Mouse (Mus musculus): ENCODE measurements at regions not wholly inside any gene's neighbourhood (a gene's known extent, or its start where the extent isn't known, plus 50 kb on each side); places are given as distances from the start of the nearest gene placed in this dataset.

DNA sequence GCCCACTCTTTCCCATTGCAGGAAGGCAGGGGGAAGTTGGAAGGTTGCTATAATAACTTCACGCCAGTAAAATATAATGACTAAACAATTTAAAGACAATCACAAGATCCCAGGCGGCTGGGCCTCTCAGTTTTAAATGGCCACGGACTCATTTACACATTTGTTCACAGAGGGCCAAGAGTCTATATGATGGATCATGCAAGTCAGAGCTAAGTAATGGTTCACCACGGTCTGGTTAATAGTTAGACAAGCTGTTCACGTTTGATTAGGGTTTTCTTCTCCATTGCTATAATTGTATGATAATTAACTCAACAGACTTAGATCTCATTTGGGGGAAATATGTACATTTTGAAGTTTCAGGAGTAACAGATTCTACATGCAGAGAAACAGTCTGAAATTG lies 170.0 kb downstream of the Ppargc1a start:
- no peak for DNase-seq (ENCODE audit: low spot score)

DNA sequence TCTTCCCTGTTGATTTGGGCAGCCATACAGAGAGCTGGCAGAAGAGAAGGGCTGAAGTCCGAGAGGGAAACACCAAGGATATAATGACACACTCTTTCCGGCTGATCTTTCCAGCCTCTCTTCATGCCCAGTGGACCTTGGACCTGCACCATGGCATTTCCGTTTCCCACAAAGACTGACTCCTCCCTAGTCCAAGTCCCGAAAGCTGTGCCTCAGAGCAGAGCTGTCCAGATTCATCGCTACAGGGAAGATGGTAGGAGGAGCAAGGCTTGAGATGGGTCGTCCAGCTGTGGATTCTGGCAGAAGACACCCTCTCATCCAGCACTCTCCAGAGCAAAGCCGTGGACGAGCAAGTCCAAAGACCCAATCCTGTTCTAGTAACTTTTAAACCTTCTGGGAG lies 176.2 kb downstream of the Ppargc1a start:
- DNase-seq (ENCODE audit: low spot score) = no peak

DNA sequence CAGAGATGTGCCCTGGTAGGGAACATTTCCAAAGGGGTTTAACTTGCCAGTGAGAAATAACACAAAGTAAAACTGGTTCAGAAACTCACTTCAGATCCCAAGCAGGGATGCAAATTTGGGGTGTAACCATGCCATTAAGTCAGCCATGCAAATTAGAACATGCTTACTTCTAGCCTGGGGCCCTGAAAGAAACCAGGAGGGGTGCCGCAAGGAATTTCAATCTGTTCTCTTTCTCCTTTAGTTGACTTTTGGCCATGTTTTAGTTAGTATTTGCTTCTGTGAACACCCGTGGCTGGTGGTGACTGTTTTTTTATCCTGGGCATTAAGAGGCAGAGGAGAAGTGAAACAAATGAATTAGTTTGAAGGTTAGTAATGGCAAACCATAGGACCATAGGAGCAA lies 179.8 kb downstream of the Ppargc1a start:
- DNase-seq (ENCODE audit: low spot score) = no peak

DNA sequence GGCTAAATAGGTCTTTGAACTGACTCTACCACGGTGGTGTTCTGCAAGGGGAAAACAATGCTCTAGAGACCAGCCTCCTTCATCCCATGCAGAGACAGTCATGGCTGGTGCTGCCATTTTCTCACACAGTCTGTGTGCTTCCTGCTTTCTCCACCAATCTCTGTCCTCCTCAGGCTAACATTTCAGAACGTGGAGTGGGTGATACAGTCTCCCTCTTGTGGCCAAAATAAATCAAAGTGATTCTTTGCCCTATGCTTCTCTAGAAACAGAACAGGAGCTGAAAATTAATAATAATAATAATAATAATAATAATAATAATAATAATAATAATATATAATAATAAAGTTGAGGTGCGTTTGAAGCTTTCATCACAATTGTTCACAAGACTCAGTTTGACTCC lies 181.1 kb downstream of the Ppargc1a start:
- DNase-seq (ENCODE audit: low spot score) = no peak

DNA sequence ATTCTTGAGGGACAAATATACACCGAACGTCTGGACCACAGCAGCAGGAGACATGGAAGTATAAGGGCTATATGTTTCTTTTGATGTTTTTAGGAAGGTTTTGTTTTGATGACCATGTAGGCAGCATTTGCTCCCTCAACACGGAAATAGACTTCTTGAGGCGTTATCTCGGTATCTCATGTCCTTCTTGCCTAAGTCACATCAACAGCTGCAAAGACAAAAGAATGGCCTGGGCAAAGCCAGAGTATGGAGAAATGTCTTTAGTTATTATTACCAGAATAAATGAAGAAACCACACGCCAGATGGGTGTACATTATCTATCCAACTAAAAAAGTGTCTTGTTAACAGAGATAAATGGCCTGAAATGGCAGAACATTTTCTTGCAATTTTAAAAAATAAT lies 183.2 kb downstream of the Ppargc1a start:
- no peak for DNase-seq (ENCODE audit: low spot score)

DNA sequence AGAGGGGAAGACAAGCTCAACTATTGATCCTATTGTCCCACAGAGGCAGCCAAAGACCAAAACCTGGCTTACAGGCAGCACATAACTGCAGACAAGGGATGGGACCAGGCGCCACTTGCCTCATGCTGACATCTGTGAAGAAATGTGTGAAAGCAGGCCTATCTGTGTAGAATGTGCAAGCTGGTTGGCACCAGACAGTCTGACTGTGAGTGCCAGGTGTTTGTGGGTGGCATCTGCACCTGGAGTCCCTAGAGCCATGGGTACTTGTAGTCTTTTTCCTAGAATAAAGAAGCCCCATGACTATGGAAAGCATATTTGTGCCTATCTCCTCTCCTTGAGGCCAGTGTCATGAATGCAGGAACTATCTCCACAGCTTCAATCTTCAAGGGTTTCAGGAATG lies 208.4 kb downstream of the Ppargc1a start:
- no peak for DNase-seq (ENCODE audit: low spot score)

DNA sequence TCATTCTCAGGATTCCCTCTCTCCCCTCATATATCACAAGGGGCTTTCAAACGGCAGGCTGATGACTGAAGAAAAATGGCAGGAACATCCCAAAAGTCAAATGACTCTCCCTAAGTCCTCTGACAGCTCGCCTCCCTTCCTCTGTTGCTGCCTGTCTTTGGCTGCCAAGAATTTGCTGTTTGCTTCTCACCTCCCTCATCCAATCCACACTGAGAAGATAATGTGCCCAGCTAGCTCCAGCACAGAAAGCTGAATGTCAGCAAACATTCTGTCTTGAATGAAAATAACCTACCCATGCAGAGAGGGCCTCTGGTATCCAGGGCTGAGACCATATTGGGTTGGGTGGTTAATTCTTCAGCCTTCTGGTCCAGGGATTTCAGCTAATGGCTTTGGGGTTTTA lies 219.3 kb downstream of the Ppargc1a start:
- no peak for DNase-seq (ENCODE audit: low spot score)

DNA sequence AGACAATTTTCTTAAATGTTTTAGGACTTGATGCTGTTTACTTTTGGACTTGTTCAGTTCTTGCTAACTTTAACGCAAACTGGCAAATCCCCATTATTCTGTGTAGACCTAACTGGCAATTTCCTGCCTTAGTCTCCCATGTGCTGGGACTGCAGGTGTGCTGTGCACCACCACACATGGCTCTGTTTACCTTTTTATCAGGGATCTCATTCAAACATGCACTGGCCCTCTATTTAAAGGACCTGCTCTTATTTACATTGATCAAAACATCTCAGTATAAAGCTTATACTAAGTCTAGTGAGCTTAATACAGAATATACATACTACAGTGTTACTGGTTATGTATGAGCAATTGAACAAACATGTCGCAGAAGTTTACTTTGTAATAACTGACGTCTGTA lies 238.4 kb downstream of the Ppargc1a start:
- no peak for DNase-seq (ENCODE audit: low spot score)

DNA sequence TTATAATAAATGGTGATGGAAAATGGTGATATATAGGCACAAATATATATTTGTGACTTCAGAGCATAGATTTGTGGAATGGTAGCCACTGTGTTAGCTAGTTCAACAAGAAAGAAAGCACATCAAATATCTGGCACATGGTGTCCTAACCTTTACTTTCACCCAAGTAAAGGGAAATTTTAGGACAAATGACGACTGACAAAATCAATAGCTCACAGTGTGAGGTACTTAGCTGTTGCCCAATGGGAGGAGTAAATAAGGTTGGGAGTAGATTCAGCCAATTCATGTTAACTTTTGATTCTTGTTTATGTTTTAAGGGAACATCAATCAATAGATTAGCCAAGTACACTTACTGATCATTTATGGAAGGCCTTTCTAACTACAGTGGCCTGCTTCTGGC lies 278.3 kb downstream of the Ppargc1a start:
- no peak for DNase-seq (ENCODE audit: low spot score)

DNA sequence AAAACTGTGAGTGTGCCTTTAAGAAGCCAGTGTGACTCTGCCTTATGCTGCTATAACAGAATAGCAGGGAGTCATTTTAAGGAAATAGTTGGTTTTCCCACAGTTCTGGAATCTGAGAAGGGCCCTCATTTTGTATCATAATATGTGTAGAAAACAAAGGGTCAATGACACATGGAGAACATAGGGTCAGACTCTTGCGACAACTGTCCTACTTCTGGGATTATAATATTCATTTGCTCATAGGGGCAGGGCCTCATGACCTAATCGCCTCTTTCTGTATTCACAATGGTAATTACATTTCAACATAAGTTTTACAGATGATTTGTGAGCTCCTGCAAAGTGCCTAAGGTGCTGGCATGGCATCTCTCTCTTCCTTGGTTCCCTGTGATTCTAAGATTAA lies 279.3 kb downstream of the Ppargc1a start:
- DNase-seq (ENCODE audit: low spot score) = no peak

DNA sequence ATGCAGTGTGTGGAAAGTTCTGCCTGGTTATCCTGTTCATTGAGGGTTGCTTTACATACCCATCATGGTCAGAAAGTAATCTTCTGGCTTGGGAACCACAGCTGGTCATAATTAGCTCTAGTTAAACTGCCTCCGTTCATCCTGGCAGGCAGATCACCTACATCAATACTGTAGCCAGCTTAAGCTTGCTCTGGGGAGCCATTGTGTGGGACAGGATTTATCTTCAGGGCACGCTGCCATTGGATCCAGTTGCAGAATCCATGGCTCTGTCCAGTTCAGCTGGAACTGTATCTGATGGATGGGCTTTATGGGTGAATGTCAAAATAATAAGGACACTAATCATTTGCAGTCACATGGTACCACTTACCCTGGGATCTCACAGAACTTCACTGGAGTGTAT lies 326.4 kb downstream of the Ppargc1a start:
- DNase-seq (ENCODE audit: low spot score) = no peak

DNA sequence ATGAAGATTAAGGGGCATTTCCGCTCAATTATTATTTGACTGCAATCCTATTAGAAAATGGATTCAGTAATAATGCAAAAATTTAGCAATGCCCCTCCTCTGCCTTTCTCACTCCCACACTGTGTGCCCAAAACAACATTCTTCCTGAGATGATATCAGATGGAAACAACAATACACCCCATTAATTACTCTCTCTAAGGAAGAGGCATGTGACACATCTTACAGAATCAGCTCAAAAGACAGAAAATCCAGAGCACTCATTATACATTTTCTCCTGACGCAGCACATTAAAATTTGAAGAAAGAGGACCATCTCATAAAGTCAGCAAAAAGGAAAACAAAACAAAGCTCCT lies 333.5 kb downstream of the Ppargc1a start:
- no peak for DNase-seq (ENCODE audit: low spot score)

DNA sequence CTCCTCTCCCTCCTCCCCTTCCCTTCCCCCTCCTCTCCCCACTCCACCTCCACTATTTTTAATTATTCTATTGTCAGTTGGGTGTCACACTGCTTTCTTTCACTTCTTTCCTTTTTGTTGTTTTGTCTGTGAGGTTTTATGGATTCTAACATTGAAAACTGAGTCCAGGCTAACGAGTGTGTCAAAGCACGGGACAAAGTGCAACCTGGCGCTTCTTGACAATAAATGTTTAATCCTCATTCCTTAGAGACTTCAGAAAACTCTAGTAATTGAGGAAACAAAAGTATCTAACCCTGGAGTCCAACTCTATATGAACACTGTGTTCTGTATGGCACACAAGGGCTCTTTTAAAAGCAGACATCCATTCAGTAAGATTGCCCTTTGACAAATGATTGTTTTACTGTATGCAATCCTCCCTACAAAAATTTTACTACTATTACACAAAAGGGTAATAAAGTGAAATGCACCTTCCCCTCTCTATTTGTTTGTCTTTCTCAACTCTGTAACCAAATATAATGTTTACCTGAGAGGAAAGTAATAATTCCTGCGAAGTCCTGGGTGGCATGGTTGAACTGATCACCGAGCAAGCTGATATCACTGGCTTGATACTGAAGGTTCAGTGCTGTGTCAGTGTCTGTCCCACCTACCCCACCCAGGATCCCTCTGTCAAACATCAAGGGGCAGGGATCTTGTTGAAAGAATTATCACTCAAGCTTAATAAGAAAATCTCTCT lies 334.1 kb downstream of the Ppargc1a start:
- no peak for DNase-seq (ENCODE audit: low spot score)

DNA sequence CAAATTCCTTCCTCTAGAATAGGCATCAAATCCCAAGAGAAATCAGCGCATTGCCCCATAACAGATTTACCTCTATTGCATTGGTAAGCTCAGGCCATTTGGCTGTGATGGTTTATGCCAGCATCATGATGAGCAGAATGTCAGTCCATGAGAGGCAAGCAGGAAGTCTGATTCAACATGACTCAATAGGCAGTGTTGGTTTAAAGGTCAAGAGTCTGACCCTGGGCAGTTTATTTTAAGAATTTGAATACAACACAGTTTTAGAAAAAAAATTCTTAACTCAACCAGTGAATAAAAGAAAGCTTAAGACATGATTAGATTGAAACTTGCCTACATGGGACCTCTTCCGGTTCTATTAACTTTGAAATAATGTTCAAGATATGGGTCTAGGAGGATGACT lies 337.7 kb downstream of the Ppargc1a start:
- DNase-seq (ENCODE audit: low spot score) = no peak

DNA sequence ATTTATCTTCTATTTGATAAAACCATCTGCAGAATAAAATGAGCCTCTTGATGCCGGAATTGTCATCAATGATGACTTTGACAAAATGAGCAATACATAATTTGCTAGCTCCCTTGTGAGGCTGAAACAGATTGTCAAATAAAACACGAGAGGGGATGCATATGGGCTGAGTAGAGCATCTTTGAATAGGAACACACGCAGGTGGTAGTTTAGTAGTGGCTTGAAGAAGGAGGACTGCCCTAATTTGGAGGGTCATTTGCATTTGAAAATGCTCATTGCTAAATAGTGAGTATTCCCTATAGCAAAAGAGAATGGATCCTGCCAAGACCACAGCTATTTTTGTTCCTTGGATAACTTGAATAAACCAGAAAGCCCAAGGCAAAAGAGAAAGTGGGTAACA lies 339.5 kb downstream of the Ppargc1a start:
- DNase-seq (ENCODE audit: low spot score) = no peak

DNA sequence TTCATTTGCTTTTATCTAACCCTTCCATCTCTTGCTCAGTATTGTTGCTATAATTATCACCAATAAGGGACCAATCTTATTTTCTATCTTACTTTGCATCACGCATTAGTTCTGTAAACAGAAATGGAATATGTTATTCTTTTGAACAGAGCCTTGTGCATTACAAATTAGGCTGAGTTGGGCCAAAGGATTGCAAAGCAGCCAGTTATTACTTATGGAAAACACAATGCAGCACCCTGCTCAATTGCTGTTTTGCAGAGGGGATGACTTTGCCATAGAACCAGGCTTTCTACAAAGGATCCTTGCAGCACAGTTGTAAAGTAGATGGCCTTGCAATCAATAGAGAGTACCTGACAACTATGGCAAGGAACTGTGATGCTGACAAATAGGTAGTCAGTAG lies 364.3 kb downstream of the Ppargc1a start:
- DNase-seq (ENCODE audit: low spot score) = no peak

DNA sequence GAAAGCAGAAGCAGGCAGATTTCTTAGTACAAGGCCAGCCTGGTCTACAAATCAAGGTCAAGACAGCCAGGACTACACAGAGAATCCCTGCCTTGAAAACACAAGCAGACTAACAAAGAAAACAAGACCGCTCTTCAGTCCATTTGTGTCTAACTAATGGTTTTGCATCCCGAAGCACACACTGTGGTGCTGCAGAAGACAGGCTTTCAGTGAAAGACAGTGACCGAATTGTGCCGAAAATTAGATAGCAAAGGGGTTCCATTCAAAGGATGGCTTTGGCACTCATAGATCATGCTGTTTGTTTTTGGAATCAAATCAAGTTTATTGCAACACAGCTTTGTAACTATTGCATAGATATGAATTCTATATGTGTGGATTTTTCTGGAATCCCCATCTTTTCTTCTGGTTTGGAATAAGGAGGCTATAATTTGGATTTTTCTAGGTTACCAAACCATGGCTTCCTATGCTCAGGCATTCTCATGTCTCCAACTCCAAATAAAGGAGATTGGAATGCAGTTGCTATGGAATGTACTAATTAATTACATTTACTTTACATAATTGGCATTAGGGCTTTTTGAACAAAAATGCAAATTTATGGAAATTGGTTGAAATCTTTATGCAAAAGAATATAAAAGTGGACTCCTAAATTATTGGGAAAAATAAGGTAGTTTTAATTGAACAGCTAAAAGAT lies 364.9 kb downstream of the Ppargc1a start:
- no peak for DNase-seq (ENCODE audit: low spot score)

DNA sequence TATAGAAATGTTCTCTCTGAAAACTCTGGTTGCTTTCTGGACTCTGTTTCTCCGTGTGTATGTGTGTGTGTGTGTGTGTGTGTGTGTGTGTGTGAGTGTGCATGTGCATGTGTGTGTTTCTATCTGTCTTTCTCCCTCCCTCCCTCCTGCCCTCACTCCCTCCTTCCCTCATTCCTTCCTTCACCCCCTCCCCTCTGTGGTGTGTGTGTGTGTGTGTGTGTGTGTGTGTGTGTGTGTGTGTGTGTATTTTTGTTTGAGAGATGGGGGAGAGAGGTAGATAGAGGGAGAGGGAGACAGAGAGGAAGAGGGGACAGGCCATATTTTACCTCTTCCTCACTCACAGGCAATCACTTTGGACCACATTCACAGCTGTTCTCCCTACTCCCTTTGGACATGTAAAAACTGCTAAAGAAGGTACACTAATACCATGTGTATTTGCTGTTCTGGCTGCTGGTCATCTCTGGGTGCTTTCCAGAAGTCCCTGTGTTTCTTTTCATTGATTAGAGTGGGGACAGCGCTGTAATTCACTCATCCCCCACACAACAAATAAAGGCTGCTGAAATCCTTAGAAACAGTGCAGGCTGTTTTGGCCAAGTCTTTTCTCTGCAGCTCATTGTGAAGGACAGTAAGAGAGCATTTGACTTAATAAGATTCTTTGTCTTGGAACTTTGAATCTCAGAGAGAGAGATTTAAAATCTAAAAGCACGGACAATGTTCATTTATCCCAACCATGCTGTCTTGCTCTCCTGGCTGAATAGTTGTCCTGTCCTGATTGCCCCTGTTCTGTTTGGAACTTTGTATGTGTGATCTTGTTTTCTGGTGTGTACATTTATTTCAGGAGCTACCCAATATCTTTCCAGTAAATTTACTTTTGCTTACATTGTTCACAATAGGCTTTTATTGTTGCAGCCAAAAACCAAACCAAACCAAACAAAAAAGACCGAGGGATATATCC lies 370.9 kb downstream of the Ppargc1a start:
- no peak for DNase-seq (ENCODE audit: low spot score)

DNA sequence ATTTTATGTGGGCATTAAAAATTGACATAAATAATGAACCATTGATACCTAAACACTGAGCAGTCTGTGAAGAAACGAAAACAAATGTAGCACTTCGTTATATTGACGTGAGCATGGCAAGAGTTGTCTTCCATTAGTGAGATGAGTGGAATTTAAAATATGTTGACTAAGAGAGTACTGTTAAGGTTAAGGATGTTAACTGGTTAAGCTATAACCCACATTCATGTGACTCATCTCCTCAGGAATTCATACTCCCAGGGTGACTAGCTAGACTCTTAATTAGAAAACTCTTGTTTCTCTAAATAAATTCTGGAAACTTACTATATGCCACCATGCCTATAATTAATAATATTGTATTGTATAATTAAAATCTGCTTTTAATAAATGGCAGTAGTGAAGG lies 376.9 kb downstream of the Ppargc1a start:
- no peak for DNase-seq (ENCODE audit: low spot score)

DNA sequence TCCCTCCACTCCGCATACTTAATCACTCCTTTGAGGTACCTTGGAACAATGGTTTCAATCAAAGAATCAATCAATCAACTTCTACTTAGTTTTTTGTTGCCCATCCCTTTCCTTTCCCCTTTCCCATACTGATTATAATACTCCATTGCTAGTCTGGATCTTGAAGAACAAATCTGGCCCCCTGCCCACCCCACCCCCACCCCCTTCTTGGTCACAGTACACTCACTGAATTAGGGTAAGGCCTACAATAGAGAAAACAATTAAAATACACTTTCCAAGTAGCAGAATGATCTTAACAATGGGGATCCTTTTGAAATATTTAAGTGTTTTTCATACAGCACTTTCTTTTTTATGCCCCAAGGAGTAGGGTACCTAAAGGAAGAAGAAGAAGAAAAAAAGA lies 397.7 kb downstream of the Ppargc1a start:
- no peak for DNase-seq (ENCODE audit: low spot score)

DNA sequence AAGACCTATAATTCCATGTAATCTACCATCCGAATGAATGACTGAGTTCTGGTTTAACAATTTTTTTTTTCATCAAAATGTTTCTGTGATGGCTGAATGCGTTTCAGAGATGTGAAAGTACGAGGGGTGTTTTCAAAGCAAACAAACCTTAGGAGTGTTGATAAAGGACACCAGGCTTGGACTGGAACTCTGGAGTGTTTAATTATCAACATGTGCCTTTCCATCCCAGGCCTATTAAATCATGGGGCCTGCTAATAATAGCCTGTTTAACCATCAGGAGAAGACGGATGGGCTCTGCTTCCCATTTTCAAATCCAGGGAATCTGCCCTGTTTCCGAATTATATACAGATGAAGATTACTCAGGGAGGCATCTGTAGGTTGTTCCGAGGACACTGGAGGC lies 399.3 kb downstream of the Ppargc1a start:
- DNase-seq (ENCODE audit: low spot score) = no peak

DNA sequence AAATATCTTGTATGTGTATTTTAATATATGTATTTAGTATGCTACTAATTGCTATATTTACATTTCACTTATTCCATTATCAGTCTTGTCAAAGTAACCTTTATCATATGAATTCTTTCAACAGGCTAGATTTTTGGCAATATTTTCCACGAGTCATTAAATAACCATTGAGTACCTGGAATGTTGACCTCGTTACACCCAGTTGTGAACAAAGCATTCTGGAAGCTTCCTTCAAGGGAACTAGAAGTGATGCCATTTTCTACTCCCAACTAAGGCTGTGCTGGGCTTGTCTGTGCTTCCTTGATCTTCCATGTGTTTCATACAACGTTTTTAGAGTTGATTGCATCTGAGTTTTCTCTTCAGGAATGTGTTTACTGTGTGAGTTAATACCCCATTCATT lies 410.6 kb downstream of the Ppargc1a start:
- no peak for DNase-seq (ENCODE audit: low spot score)

DNA sequence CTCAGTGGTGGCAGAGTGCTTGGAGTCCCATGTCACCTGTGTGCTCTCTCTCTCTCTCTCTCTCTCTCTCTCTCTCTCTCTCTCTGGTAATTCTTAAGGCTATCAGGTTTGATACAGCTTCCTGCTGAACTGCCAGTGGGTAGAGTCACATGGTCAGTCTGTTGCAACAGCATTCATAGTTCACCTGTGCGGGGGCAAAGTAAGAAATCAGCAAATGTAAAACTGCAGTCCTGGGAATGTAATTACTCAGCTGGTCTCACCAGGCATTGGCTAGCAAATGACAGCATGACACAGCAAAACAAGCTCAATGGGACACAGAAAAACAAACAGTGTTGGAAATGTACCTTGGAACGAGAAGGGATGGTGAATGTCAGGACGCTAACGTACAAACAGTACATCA lies 422.7 kb downstream of the Ppargc1a start:
- DNase-seq (ENCODE audit: low spot score) = no peak

Data from urinary bladder, postnatal 25 days (tissue).